Mouse (Mus musculus) cerebellum, postnatal 4 days (tissue): ENCODE data around the gene Rtl5.
"Not testable (repeated sequence)": the region's sequence is repeated elsewhere in the genome, so short reads cannot be mapped to it uniquely, and the experiment has no call there.

Source experiments
- DNase-seq, 2 experiments: peaks; one replicate each; pipeline ENCODE4 v3.0.0; 2022; ENCODE audit warnings: low spot score in 2 of 2, mixed read lengths in 1 of 2

The Rtl5 gene

DNA sequence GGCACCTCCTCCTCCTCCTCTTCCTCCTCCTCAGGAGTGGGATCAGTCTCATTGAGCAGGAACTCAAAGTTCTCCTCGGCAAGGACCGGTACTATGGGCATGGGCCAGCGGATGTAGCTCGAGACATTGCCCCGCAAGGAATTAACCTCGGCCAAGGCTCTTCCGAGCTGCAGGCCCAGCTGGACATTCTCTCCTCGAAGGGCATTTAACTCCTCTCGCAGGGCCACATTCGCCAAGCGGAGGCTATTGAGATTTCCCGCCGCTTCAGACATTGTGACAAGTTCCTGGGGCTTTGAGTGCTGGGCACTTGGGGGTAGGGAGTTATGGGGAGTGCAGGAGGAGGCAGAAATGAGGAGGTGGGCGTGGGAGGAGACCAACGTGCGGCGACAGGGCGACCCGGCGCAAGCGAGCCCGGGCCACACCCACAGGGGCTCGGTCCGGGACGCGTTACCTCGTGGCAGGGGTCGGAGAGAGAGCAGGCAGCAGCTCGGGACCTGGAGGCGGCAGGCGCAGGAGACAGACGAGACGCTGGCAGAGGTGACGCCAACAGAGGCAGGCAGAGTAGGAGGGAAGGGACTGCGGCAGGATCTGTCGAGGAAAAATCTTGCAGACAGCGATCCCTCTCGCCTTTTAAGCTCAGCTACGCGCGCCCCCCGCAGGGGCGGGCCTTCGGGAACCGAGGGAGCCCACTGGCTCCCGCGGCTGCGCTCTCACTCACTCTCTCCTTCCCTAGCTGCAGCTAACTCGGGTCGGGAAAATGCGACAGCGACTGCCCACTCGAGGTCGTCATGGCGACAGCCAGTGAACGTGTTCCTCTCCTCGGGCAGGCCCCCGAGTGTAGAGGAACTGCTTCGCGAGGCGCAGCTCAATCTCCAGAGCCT, at the start of gene Rtl5:
Rtl5 (minus strand) TSS at position 714 of the 881 bp plus-strand sequence.
- peak; percentile 42 to 64 for DNase-seq

DNA sequence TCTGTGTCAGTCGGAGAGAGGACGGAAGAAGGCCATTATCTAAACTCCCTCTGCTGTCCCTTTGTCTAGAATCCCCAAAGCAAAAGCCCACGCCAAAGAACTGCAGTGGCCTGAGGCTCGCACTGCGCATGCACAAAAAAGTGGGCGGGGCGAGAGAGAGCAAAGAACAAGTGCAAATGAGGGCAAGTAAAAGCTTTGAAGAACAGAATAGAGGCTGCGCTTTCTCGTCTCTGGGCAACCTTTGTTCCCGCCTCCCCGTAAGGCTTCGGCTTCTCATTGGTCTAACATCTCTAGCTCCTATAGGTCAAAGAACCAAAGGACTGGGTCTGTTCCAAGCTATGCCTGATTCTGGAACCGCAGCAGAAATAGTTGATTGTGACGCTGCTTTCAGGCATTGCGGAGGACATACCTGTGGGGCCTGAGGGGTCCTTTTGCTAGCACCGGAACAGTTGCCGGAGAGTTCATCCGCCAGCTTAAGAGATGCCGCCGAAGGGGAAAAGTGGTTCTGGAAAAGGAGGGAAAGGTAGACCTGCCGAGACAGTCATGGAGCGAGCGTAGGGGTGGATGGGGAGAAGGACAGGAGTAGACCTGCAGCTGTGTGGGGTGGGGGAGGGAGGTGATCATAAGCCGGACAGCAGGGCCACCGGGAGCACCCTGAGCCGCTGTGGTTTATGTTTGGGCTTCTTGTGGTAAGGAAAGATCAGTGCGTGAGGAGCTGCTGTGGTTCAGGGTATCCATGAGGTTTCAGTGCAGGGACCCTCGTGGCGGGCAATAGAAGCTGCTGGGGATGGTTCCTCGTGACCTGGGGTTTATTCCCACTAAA, 48.1 kb upstream of the Rtl5 start, which contains the start of gene Pin4:
Pin4 (plus strand) TSS at position 406 of the 823 bp plus-strand sequence.
- DNase-seq, result peak; percentile 58 to 86

DNA sequence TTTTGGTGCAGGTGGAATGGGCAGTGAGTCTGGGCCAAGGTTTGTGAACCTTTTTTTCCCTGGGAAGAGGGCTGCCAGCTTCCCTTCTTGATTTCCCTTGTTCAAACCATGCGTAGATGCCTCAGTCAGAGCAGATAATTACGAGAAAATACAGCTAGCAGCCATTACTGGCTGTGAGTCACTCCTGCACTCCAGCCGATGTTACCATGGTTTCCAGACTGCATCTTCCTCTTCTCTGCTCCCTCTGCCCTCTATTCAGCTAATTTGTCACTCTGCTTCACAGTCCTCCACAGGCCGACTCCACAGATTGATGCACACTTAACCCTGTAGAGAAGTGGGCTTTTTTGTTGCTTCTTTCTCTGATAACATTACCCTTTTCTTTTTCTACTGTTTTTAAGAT, 44.6 kb upstream of the Rtl5 start:
- DNase-seq, result no peak

DNA sequence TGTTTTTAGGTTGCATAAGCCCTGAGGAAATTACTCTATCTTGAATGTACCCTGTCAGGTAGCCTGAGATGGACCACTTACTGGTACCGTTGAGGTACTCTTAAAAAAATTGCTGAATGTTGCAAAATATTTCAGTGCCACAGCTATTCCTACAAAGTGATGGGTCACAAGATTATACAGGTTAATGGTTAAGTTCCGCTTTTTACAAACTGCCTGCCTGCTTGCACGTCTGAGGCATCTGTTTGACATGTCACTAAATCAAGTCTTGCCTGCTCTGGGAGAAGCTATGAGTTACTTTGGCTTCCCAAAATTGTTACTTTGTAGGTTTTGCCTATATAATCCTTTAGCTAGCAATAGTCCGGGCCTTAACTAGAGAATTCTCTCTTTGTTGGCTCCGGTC, 38.2 kb upstream of the Rtl5 start:
- not testable (repeated sequence) for DNase-seq

DNA sequence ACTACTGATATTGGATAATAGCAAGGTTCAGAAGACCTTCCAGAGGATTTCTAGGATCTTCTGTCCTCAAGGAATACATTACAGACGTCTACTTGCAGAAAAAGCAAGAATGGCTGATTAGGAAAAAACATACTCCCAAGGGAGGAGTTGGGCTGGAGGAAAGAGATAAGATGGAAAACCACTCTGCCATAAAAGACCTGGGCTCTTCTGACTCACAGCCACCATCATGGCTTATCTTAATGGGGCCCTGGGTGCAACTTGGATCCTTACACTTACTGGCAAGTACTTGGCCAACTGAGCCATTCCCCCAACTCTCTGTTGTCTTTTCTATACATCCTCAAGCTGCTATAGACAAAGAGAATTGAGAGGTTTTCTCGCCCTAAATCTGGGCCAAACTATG, 32.7 kb upstream of the Rtl5 start:
- not testable (repeated sequence) for DNase-seq

DNA sequence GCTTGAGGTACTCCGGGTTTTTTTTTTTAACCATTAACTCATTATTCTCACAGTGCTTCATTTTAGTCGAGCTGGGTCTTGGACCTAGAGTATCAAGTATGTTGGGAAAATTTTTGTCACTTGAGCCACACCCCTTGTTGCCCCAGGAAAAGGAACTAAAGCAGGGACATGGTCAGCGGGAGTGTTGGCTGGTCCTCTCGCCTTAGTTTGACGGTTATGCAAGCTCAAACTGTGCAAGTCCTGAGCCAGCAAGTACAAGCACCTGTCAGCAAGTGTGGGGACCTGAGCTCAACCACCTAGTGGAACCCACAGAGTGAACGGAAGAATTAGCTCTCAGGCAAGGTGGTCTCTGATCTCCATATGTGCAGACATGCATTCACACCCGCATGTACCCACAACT, 30.8 kb upstream of the Rtl5 start:
- DNase-seq, result no peak

DNA sequence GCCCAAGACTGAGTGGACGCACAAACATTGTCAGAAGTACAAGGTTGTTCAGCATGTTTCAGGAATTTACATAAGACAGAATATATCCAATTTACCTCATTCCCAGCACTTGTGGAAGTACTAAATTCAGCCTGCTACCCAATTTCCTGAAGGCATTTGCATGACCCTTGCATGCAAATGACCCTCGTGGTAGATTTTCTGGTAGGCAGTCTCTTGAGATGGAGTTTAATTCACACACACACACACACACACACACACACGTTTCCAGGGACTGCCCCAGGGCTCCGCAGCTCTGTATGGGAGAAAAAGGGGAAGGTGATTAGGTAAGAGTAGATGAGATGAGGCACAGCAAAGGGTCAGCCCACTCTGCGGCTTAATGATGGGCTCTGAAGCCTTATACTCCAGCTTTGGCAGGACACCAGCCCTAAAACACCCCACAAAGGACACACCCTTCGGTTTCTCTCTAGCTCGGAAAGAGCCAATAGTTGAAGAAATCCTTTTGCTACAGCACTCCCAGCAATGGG, 23.3 kb upstream of the Rtl5 start:
- no peak for DNase-seq

DNA sequence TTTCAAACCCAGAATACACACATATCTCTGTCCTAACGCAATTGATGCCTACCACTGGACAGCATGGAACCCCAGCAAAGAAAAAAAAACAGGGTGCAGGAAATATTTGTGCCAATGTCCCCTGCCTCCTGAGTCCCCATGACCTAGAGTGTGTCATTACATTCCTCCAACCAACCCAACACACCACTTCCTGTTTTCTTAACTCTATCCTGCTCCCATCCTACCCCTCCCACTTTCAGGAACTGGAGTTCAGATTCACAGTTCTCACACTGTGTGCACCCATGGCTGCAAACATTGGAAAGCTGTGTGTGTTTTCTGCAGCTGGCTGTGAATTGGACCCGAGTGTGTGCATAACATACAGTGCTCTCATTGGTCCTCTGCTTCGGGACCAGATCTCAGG, 19.5 kb upstream of the Rtl5 start:
- DNase-seq, result no peak

DNA sequence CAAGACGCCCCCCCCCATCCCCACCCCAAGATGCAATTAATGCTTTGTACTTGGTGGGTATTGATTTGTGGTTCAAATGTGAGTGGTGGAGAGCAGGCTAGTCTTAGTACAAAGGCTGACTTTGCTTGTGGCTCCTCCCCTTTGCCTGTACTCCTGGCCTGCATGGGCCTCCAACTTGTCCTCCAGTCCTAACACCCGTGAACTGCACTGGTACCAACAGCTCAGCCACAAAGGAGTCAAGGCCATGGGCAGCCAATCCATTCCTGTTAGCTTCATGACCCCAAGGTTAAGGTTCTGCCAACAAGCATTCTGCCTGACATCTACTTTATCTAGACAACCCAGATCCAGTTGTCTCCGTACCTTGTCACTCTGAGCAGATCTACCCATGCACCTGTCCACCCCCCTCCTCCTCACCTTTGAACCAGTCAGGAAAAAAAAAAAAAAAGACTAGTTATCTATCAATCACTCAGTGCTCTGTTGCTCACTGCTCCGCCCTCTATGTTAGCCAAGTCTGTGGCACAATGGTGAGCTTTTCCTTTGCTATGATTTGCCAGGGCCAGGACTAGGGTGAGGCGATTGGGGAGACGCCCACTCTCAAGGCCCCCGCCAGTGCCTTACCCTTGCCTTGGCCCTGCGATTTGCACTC, 14.8 kb upstream of the Rtl5 start:
- DNase-seq, result no peak

DNA sequence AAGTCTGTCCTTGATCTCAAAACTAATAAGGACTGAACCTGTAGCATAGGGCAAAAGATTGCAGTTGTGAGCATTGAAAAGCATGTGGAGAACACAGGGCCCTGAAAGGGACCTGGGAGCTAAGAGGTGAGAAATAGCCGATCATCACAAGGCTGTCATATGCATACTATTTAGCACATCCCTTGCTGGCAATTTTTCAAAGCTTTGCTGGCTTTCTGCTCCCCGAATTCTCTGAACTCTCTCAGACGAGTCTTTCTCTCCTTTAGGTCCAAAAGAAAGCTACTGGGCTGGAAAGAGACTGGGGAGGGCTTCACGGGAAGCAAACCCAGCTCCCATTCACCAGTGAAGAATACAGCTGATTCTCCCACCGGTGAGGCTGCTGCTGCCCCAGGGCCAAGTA, 11.2 kb upstream of the Rtl5 start:
- no peak for DNase-seq

DNA sequence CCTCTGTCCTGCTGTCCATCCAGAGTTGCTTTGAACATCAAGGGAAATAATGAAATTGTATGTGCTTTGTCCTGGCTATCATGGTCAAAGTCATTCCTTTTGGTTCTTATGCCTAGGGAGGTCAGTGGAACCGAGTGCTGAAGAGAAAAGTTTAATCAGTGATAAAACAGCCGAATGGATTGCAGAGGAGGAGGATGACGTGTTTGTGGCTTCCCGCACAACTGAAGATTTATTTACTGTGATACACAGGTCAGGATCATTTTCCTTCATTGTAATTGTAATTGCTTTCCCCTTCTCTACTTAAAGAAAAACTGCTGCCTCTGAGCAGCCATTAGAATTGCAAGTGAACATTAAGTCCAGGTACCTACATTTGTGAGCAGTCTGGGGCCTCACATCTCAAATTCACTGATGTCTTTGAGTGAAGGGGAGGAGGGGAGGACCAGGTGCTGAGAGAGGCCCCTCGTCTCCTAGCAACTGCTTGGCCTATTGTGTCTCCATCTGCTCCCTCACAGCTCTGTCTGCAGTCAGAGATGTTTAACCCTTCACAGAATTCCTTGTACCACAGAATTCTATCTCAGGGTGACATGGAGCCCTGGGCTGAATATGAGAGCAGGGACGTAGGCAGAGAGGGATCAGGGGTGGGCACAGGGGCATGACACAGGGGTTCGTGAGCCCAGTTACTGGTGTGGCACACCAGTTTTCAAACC, 10.6 kb upstream of the Rtl5 start:
- peak in 1 of 2 experiments; percentile 26 for DNase-seq

DNA sequence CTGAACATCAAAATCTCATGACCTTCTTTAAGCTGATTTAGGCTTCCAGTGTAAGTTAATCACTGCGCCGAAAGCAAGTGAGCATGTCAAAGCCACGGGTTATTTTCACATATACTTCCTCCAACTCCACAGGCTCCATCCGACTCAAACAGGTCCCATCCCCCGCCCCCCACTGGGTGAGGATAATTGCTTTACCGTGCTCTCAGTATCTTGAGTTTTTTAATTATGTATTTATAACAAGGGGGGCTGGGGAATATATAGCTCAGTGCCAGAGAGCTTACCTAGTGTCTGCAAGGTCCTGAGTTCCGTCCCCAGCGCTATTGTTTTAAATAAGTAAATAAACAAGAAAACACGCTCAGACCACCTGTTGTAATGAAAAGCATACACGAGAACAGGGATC, 10.0 kb upstream of the Rtl5 start:
- no peak for DNase-seq

DNA sequence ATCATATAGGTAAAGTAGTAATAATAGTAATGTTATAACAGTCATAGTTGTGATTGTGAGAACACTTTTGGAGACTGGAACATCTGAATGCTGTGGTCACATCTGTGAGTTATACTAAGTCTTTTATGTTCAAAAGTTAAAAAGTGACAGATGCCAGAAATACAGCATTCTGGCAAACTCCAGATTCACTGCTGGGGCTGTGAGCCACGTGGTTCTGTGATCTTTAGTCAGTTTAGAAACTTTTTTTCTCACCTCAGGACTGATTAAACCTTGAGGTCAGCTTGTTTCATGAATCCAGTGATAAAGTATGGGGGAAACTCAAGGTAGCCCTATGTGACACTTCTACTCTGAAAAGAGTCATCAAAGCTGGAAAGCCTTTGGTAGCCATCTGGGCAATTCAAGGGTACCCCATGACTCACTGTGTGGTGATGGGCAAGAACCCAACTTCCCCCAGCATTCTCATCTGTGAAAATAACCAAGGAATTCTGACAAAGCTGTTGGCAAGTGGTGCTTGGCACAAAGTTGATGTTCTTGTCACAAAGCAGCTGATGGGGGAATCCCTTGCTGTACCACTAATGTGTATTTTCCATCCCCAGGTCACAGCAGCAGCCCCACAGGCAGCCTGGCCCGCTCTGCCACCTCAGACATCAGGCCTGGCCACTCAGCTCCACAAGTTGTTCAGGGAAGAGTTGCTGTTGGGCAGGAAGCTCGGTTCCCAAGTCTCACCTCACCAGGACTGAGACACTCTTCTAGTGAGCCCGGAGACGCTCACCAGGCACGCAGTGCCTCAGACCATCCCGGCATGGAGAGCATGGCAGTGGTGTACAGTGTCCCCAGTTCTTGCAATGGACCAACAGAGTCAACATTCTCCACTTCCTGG, 6.0 kb upstream of the Rtl5 start:
- DNase-seq, result no peak

DNA sequence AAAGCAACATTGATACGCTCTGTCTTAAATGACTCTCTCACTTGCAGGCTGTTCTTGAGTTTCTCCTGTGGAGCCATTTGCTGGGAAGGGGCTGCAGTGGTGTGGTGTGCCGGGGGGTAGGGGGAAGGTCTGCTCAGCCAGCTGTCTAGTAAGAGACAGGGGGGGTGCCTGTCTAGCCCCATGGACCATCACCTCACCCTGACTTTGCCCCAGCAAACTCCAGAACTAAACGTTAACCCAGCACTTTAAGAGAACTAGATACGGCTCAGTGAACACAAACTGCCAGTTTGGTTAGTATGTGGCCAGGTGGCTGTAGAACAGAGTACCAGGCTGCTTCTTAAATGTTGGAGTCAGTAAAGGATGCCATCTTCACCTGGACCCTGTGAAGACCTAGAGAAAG, 4.1 kb upstream of the Rtl5 start:
- DNase-seq, result no peak

DNA sequence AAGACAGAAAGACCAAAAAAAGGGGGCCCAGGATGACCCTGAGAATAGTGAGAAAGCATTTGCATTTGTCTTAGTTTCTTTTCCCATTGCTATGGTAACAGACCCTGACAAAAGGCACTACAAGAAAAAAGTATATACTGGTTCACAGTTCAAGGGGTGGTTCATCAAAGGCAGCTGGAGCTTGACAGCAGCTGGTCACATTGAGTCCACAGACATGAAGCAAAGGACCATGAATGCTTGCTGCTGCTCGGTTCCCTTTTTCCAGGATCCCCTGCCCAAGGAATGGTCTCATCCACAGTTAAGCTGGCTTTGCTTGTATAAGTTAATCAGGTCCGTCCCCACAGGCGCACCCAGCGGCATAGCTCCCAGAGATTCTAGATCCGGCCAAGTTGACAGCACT, 3.3 kb upstream of the Rtl5 start:
- DNase-seq, result no peak

DNA sequence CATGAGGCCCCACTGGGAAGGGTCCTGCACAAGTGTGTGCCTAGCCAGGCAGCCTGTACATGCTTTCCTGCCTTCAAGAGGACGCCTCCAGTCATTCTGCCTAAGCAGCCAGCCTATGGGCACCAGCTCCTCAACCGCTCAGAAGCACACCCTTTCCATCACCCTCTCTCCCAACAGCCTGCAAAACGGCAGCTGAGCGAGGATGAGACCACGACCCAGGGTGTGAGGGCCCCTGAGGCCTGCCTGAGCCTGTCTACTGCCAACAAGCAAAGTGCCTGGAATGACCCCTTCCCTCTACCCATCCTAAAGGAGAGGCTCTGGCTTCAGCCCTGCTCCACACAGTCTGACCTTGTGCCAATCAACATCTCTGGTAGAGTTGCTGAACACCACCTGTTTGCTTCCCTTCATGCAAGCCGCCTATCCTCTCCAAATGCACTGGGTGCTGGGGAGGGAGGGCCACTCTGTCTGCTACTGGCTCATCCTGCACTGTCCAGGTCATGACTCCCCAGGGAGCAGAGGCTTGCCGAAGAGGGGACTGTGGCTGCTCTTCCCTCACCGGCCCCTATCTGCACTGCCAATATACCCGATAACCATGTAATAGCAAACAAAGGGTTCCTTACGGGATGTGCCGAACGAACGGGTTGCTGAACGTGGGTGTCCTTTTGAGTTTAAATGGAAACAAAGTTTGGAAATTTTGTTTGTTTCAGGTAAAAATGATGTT, 2.7 kb upstream of the Rtl5 start:
- no peak for DNase-seq

DNA sequence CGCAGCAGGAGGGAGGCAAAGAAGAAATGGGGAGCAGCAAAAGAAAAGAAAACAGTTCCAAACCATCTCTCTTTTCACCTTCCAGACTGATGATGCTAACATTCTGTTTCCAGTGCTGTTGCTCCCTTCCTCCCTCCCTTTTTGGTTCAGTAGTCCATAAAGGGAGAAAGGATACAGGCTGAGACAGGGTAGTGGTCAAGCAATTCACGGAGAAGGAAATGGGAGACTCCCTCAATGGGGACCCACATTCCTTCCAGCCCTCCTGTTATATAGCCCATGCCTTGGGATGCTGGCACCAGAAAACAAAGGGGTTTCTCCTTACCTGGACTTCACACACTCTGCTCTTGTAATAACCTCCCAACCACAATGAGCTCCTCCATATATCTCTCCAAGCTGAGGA, 413 bp upstream of the Rtl5 start:
- DNase-seq, result no peak

DNA sequence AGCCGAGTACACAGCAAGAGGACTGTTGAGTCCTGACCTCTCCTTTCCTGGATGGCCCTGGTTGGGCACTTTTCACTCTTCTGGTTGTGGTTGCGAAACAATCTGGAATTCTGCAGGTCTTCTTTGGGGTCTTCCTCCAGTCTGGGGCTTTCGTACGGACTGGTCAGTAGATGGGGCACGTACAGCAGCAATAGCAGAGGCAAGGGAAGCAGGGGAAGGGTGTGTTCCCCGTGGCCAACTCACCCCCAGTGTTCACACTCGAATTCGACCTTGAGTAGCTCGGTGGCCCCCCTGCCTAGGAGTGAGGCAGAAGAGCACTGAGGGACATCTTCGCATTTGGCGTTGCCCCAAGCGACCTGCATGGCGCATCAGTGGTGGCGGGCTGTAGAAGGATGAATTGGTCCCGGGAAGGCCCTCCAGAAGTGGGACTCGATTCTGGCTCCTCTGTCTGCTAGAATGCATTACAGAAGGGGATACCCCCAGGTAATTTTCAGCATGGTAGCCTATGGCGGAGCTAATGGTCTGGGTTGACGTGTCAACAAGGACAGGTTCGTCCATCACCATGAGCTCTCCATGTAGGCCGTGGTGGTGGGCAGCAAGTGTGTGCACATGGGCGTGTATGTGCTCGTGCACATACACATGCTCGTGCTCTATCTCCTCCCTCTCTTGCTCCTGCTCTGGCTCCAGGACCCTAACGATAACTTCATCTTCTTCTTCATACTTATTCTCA, 2.1 kb downstream of the Rtl5 start:
- DNase-seq, result no peak

DNA sequence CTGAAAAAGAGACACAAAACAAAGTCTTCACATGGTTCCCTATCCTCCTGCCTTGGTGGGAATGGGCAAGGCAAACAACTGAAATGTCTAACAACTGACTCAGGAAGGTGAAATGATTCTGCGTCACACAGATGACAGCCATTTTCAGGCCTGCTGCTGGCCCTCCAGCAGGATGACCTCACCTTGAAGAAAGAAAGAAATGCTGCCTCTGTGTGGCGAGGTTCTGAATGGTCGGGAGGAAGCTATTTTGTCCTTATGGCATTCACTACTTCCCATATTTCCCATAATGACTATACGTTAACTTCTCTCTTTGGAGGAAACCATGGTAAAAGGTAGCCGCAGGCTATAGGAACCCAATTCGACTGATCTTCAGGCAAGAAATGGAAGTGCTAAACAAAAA, 4.0 kb downstream of the Rtl5 start:
- DNase-seq, result no peak
